Mouse (Mus musculus): ENCODE measurements around the gene Emx2.

Gene Emx2

DNA sequence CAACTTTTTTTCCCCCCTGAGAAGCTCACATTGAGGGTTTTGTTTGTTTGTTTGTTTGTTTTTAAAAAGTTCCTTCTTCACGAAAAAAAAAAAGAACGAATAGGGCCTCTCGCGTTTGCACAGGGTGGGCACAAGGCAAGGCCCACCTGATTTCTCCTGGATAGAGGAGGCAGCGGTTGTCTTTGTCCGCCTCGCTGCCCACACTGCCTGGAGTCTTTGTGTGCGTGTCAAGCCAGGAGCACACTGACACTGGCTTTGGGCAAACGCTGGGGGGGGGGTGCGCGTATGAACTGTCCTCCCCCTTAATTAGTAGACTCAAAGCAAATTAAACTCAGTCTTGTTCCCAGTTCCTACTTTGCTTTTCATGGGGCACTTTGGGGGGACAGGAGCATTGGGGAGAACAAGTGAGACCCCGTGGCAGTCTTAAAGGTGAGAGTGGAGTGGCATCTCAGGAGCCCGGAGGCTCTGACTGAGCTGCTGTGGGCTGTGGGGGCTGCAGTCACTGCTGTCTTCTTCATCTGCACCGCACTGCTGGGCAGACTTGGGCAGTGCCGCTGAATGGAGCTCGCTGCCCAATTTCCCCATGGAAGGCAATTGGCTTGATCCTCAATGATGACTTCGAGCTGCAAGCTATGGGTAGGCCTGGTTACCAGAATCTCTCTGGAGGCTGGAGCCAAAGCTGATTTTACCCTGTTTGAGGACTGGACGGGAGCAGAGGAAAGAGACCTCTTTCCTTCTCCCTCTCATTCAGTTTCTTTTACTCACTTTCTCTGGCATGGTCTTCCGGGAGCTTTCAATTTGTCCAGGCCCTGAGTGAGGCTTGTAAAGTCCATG, 4.5 kb downstream of the Emx2 start:
- DNase-seq (ENCODE audit: low spot score in 2 of 2) = peak in 1 of 2 experiments; percentile 31

- no peak for DNase-seq (ENCODE audit: low spot score in 2 of 2)
Observed at GRCm38 (mm10) chr19:59463842-59464443, 5.8 kb downstream of the Emx2 start.

GRCm38 (mm10) chr19:59465281-59465680, 7.1 kb downstream of the Emx2 start:
- no peak for DNase-seq (ENCODE audit: low spot score in 2 of 2)

DNA sequence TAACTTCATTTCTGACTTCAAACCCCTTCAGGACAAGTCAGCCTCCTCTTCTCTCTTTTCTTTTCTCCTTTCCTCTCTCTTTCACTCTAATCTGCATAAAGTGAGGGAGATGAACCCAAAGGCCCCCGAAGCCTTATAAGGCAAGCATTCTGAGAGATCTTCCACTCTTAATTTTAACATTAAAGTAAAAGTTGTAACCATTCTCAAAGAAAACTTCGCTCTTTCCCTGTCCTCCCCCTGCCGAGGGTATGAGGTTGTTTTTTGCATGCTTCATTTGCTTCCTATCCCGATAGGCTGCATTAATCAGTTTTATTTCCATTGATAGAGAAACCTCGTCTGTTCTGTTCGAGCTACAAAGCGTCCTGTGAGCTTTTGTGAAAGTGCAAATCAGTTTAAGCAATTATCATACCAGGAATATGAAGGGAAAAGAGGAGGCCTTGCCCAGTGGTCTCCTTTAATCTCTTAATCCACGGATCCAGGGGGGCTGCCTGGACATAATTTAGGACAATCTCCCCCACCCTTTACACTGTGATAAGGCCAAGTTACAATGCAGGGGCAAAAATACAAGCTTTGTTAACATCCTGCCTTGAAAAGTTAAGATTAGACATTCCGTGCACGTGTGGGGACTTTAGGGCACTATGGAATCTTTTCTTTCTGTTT, 7.7 kb downstream of the Emx2 start:
- DNase-seq (ENCODE audit: low spot score in 2 of 2) = no peak

DNA sequence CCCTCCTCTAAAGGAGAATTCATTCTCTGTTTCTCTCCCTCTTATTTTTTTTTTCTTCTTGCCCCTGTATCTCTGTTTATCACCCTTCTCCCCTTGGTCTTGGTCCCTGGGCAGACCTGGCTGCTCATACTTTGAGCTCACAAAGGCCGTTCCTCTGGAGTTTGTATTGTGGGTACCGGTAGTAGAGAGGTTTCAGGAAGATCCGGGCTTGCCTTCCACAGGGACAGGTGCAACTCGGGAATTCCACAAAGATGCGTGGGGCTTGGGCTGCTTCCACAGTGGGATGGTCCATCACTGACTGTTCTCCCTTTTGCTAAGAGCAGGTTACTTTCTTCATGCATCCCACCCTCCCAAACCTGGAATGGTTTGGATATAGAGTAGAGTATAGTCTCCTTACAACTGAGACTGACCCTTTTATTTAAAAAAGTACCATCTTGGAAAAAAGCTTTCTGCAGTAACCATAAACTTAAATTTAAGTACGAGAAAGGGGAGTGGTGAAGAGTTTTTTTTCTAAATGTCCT, 8.3 kb downstream of the Emx2 start:
- DNase-seq (ENCODE audit: low spot score in 2 of 2) = no peak

- no peak for DNase-seq (ENCODE audit: low spot score in 2 of 2)
Observed at GRCm38 (mm10) chr19:59467016-59467412, 8.8 kb downstream of the Emx2 start.

- no peak for DNase-seq (ENCODE audit: low spot score in 2 of 2)
Observed at GRCm38 (mm10) chr19:59467413-59468064, 9.4 kb downstream of the Emx2 start.

DNA sequence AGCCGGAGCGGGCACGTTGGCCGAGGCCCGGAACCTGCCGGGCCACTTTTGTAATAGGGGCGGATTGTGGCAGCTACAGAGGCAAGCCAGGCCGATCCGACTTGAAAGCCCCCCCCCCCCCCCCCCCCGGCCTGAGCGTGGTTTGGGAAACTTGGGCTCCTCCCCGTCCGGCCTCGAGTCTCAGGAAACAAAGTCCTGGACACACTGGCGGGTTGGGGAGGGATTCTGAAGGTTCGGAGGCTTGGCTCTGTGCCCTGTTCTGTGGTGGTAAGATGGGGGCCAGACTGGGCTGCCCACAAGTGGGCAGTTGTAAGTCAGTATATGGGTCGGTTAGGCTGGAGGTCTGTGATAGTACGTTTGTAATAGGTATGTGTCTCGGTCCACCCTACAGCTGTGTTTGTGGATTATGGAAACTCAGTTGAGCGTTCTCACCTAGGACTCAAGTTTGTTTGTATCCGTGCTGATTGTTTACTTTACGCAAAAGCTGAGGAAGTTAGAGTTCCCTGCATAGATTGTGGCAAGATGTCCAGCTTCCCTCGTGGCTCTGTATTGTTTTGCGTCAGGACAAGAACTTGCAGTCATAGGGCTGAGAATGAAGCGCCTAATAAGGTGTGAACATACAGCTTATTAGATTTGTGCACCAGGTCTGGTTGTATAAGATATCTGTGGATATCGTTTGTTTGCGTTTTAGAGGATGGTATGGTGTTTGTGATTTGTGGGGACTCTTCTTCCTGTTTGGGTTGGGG, 10.1 kb downstream of the Emx2 start:
- peak in 1 of 2 experiments; percentile 41 for DNase-seq (ENCODE audit: low spot score in 2 of 2)

GRCm38 (mm10) chr19:59469035-59469949, 11.1 kb downstream of the Emx2 start:
- DNase-seq (ENCODE audit: low spot score in 2 of 2) = peak in 1 of 2 experiments; percentile 31

- DNase-seq (ENCODE audit: low spot score in 2 of 2) = no peak
Observed at GRCm38 (mm10) chr19:59470074-59470630, 12.0 kb downstream of the Emx2 start.

DNA sequence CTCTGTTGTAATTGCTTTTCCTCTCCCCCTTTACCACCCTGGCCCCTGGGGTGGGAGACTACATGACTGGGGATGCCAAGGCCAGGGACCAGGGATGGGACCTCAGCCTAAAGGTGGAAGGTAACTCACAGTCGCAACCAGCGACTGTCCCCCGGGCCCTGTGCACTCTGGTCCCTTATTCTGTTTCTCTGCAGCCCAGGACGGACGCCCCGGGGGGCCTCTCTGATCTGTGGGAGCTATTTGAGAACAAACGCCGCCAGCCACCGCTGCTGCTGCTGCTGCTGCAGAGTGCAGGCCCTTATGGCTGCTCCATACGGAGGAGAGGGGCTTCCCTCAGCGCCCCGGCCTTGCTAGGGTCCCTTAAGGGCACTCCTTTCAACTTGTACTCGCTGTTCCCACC, 12.7 kb downstream of the Emx2 start:
- DNase-seq (ENCODE audit: low spot score in 2 of 2) = no peak

DNA sequence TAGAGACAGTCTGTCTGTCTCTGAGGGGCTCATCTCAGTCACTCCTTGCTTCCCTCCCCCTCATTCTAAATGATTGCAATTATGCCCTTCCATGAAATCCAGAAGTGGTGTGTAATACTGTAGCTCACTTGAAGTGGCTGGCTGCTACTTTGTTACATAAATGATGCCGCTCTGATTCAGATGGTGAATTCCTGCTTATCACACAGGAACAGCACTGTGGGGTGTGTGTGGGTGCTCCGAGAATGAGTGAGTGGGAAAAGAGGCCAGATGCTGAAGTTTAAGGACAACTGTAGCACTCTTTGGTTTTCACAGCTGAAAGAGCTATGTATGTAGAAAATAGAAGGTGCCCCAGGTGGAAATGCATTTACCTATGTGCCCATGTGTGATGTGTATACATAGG, 14.7 kb downstream of the Emx2 start:
- DNase-seq (ENCODE audit: low spot score in 2 of 2) = no peak

- no peak for DNase-seq (ENCODE audit: low spot score in 2 of 2)
Observed at GRCm38 (mm10) chr19:59479912-59480311, 21.7 kb downstream of the Emx2 start.

DNA sequence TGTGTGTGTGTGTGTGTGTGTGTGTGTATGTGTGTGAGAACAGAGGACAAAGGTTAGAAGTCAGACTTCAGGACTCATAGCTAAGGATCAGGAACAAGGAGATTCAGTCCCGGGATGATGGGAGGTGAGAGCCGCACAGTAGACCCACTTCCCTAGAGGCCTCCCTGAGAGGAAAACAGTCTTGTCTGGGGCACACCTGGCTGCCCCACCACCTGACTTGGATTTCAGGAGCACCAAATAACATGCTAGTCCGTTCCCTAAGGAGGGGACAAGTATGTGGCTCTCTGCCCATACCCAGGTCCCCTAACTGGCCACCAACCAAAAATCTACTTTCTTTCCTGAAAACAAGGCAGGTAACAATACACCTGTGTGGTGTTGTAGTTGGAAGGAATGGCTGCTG, 22.4 kb downstream of the Emx2 start:
- no peak for DNase-seq (ENCODE audit: low spot score in 2 of 2)

GRCm38 (mm10) chr19:59492258-59492657, 34.1 kb downstream of the Emx2 start:
- no peak for DNase-seq (ENCODE audit: low spot score in 2 of 2)

DNA sequence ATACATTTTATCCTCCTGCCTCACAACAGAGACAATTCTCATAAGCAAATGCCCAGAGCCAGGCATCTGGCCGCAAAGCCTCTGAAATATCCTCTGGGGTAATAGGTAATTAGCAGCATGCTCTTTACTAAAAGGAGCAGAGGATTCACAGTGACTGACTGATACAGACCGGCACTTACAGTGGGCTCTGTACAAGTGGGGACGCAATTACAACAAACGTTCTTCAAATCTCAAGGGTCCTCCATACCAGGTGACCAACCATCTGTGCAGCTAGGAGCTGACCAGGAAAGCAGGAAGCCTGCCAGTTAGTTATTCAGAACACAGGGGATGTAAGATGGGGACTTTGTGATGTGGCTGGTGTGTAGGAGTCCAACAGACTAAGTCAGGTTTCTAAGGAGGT, 38.7 kb downstream of the Emx2 start:
- DNase-seq (ENCODE audit: low spot score in 2 of 2) = no peak

- DNase-seq (ENCODE audit: low spot score in 2 of 2) = no peak
Observed at GRCm38 (mm10) chr19:59508896-59509295, 50.7 kb downstream of the Emx2 start.

GRCm38 (mm10) chr19:59513181-59513580, 55.0 kb downstream of the Emx2 start:
- DNase-seq (ENCODE audit: low spot score in 2 of 2) = no peak

All from right cerebral cortex, postnatal 10 days (tissue).